Mouse (Mus musculus): ENCODE data around the gene Zbtb22. TPM values are rescaled to one million over a fixed set of nuclear protein-coding genes. Genes with fewer than 3 reads are reported as not detected.

The Zbtb22 gene
- polyA plus RNA-seq, 1 experiment from 2014 or later: 6.5 TPM

DNA sequence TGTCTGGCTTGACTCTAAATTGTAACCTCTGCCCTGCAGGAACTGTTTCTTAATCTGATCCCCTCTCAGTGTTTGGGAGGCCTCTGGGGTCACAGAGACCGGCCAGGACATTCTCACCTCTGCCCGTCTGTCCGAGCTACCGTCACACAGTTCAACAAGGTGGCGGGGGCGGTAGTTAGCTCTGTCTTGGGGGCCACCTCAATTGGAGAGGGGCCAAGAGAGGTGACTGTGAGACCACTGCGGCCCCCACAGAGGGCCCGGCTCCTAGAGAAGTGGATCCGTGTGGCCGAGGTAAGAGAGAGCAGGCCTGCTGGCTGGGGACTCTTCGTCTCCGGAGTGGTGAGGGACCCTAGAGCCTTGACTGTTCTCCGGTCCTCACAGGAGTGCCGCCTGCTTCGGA is 17.3 kb downstream of the Zbtb22 start:
- H3K27ac ChIP-seq (ENCODE audit: low read depth, low read length): no peak overlapping the region
- no peaks in the 10 kb centered on the region for H3K9me3 ChIP-seq (ENCODE audit: control insufficient read depth, low read length)
- H3K4me1 ChIP-seq (ENCODE audit: control insufficient read depth, insufficient read depth, low read length): peaks cover 9% of the 10 kb centered on the region
- ATAC-seq (ENCODE audit: low read depth): no peak
- WGBS: 92% methylated on average over 15 of the region's 15 CpGs
- no peaks in the 10 kb centered on the region for H3K27me3 ChIP-seq (ENCODE audit: control insufficient read depth, insufficient read depth, low read length)
- no peak overlapping the region for H3K9ac ChIP-seq (replicated peaks; ENCODE audit: low read depth, low read length)
- H3K4me3 ChIP-seq (ENCODE audit: low read depth, low read length): no peak overlapping the region
- H3K36me3 ChIP-seq (ENCODE audit: control insufficient read depth, insufficient read depth, low read length): peaks cover 15% of the 10 kb centered on the region; the same call in 1 of the 2 replicates
- no peak overlapping the region for H3K4me2 ChIP-seq (ENCODE audit: low read depth, low read length)

DNA sequence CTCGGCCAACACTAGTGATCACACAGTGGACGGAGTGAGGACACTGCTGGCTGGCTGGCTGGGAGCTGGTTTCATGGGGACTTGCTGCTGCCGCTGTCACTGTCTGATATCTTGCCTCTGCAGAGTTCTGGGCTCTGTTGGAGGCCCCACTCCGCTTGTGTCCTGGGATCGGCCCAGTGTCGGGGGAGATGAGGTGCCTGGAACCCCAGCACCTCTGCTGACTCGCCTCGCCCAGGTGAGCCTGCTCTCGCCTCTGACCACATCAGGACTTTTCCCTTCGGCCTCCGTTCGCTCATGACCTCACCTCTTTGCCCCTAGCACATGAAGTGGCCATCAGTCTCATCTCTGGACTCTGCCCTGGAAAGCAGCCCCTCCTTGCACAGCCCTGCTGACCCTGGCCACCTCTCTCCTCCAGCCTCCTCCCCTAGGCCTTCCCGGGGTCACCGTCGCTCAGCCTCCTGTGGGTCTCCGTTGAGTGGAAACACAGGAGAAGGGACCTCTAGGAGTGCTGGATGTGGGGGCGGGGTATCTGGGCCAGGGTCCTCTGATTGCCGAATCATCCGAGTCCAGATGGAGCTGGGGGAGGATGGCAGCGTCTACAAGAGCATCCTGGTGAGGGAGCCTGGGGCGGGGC is 19.8 kb downstream of the Zbtb22 start:
- H3K4me3 ChIP-seq (ENCODE audit: low read depth, low read length): no peak overlapping the region
- H3K4me1 ChIP-seq (ENCODE audit: control insufficient read depth, insufficient read depth, low read length): peaks cover 13% of the 10 kb centered on the region
- H3K27ac ChIP-seq (ENCODE audit: low read depth, low read length): no peak overlapping the region
- H3K9me3 ChIP-seq (ENCODE audit: control insufficient read depth, low read length): no peaks in the 10 kb centered on the region
- peaks cover 15% of the 10 kb centered on the region; the same call in 1 of the 2 replicates for H3K36me3 ChIP-seq (ENCODE audit: control insufficient read depth, insufficient read depth, low read length)
- no peak overlapping the region for H3K9ac ChIP-seq (replicated peaks; ENCODE audit: low read depth, low read length)
- no peak overlapping the region for H3K4me2 ChIP-seq (ENCODE audit: low read depth, low read length)
- WGBS: 89% methylated on average over 21 of the region's 21 CpGs
- no peak for ATAC-seq (ENCODE audit: low read depth)
- H3K27me3 ChIP-seq (ENCODE audit: control insufficient read depth, insufficient read depth, low read length): no peaks in the 10 kb centered on the region

- Histone ChIP-seq H3K27ac (ENCODE audit: low read depth, low read length) (no peak overlapping the region), H3K4me2 (ENCODE audit: low read depth, low read length) (no peak overlapping the region), H3K36me3 (ENCODE audit: control insufficient read depth, insufficient read depth, low read length) (peaks cover 15% of the 10 kb centered on the region; the same call in 1 of the 2 replicates), H3K9me3 (ENCODE audit: control insufficient read depth, low read length) (no peaks in the 10 kb centered on the region), H3K4me1 (ENCODE audit: control insufficient read depth, insufficient read depth, low read length) (peaks cover 17% of the 10 kb centered on the region), H3K27me3 (ENCODE audit: control insufficient read depth, insufficient read depth, low read length) (no peaks in the 10 kb centered on the region), H3K9ac (replicated peaks; ENCODE audit: low read depth, low read length) (no peak overlapping the region), H3K4me3 (ENCODE audit: low read depth, low read length) (no peak overlapping the region)
- no peak for ATAC-seq (ENCODE audit: low read depth)
- 84% methylated on average over 15 of the region's 15 CpGs for WGBS
These were observed 21.3 kb downstream of the Zbtb22 start for GRCm38 (mm10) chr17:33936993-33937392.

- ATAC-seq (ENCODE audit: low read depth): no peak
- no peak overlapping the region for H3K9ac ChIP-seq (replicated peaks; ENCODE audit: low read depth, low read length)
- peaks cover 6% of the 10 kb centered on the region for H3K36me3 ChIP-seq (ENCODE audit: control insufficient read depth, insufficient read depth, low read length)
- 80% methylated on average over 11 of the region's 11 CpGs for WGBS
- H3K27me3 ChIP-seq (ENCODE audit: control insufficient read depth, insufficient read depth, low read length): no peaks in the 10 kb centered on the region
- no peaks in the 10 kb centered on the region for H3K9me3 ChIP-seq (ENCODE audit: control insufficient read depth, low read length)
- H3K4me1 ChIP-seq (ENCODE audit: control insufficient read depth, insufficient read depth, low read length): peaks cover 17% of the 10 kb centered on the region
- no peak overlapping the region for H3K27ac ChIP-seq (ENCODE audit: low read depth, low read length)
- no peak overlapping the region for H3K4me2 ChIP-seq (ENCODE audit: low read depth, low read length)
- H3K4me3 ChIP-seq (ENCODE audit: low read depth, low read length): no peak overlapping the region
These were observed 23.1 kb downstream of the Zbtb22 start for GRCm38 (mm10) chr17:33938783-33939182.

DNA sequence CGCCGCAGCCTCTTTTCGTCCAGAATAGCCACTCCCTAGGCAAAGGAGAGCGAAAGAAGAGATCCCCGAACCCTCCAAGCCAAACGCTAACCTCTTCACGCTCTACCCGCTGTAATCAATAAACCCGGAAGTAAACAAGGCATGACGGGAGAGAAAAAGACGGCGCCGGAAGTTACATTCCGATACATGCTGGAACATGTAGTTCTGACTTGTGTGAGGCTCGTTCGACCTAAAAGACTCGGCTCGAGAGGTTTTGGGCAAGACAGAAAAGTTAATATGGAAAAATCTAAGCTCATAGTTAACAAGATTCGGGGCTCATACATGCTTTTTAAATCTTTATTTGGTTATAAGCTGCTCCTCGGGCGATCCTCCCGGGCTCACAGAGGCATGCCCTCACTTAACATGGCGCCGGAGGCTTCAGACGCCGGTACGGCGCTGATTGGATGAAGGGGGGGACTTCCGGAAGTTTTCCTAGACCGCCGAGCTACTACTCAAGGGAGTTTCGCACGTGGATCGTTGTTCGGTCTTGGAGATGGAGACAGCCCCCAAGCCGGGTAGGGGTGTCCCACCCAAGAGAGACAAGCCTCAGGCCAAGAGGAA is 24.6 kb downstream of the Zbtb22 start, which contains the start of the genes Pfdn6 and Wdr46:
Pfdn6 (minus strand) TSS at position 138 of the 600 bp plus-strand sequence.
Wdr46 (plus strand) TSS at position 455 of the 600 bp plus-strand sequence.
- under 1% methylated on average over 36 of the region's 36 CpGs for WGBS

GRCm38 (mm10) chr17:33940981-33941380 is 25.3 kb downstream of the Zbtb22 start:
- H3K27ac ChIP-seq (ENCODE audit: low read depth, low read length): no peak overlapping the region
- H3K36me3 ChIP-seq (ENCODE audit: control insufficient read depth, insufficient read depth, low read length): peaks cover 12% of the 10 kb centered on the region
- H3K4me3 ChIP-seq (ENCODE audit: low read depth, low read length): peak overlapping the region; percentile 76
- peak; percentile 9 for ATAC-seq (ENCODE audit: low read depth)
- peak overlapping the region; percentile 74 for H3K9ac ChIP-seq (replicated peaks; ENCODE audit: low read depth, low read length)
- H3K4me2 ChIP-seq (ENCODE audit: low read depth, low read length): peak overlapping the region; percentile 97
- H3K27me3 ChIP-seq (ENCODE audit: control insufficient read depth, insufficient read depth, low read length): no peaks in the 10 kb centered on the region
- WGBS: 3% methylated on average over 25 of the region's 26 CpGs
- H3K4me1 ChIP-seq (ENCODE audit: control insufficient read depth, insufficient read depth, low read length): peaks cover 17% of the 10 kb centered on the region
- no peaks in the 10 kb centered on the region for H3K9me3 ChIP-seq (ENCODE audit: control insufficient read depth, low read length)

More for the DNA sequence above, 24.6 kb downstream of the Zbtb22 start, which contains the start of the genes Pfdn6 and Wdr46:
- ATAC-seq (ENCODE audit: low read depth): peak; percentile 91
- peaks cover 11% of the 10 kb centered on the region for H3K36me3 ChIP-seq (ENCODE audit: control insufficient read depth, insufficient read depth, low read length)
- peak within 1 kb of the TSS; percentile 76 for H3K4me3 ChIP-seq (ENCODE audit: low read depth, low read length)
- H3K27ac ChIP-seq (ENCODE audit: low read depth, low read length): no peak within 1 kb of the TSS
- H3K9ac ChIP-seq (replicated peaks; ENCODE audit: low read depth, low read length): peak within 1 kb of the TSS; percentile 74
- peak within 1 kb of the TSS; percentile 97 for H3K4me2 ChIP-seq (ENCODE audit: low read depth, low read length)
- H3K9me3 ChIP-seq (ENCODE audit: control insufficient read depth, low read length): no peaks in the 10 kb centered on the region
- peaks cover 17% of the 10 kb centered on the region for H3K4me1 ChIP-seq (ENCODE audit: control insufficient read depth, insufficient read depth, low read length)
- H3K27me3 ChIP-seq (ENCODE audit: control insufficient read depth, insufficient read depth, low read length): no peaks in the 10 kb centered on the region

GRCm38 (mm10) chr17:33941381-33941780 is 25.7 kb downstream of the Zbtb22 start:
- H3K27ac ChIP-seq (ENCODE audit: low read depth, low read length): no peak overlapping the region
- no peak for ATAC-seq (ENCODE audit: low read depth)
- peak overlapping the region; percentile 74 for H3K9ac ChIP-seq (replicated peaks; ENCODE audit: low read depth, low read length)
- peaks cover 17% of the 10 kb centered on the region for H3K4me1 ChIP-seq (ENCODE audit: control insufficient read depth, insufficient read depth, low read length)
- no peaks in the 10 kb centered on the region for H3K27me3 ChIP-seq (ENCODE audit: control insufficient read depth, insufficient read depth, low read length)
- H3K4me2 ChIP-seq (ENCODE audit: low read depth, low read length): peak overlapping the region; percentile 97
- peaks cover 16% of the 10 kb centered on the region for H3K36me3 ChIP-seq (ENCODE audit: control insufficient read depth, insufficient read depth, low read length)
- H3K4me3 ChIP-seq (ENCODE audit: low read depth, low read length): peak overlapping the region; percentile 76
- 58% methylated on average over 19 of the region's 19 CpGs for WGBS
- H3K9me3 ChIP-seq (ENCODE audit: control insufficient read depth, low read length): no peaks in the 10 kb centered on the region

GRCm38 (mm10) chr17:33943454-33943853 is 27.8 kb downstream of the Zbtb22 start:
- Histone ChIP-seq H3K4me2 (ENCODE audit: low read depth, low read length) (no peak overlapping the region), H3K27me3 (ENCODE audit: control insufficient read depth, insufficient read depth, low read length) (no peaks in the 10 kb centered on the region)
- ATAC-seq (ENCODE audit: low read depth): no peak

GRCm38 (mm10) chr17:33947430-33948089 is 31.9 kb downstream of the Zbtb22 start:
- H3K27me3 ChIP-seq (ENCODE audit: control insufficient read depth, insufficient read depth, low read length): no peaks in the 10 kb centered on the region
- H3K4me3 ChIP-seq (ENCODE audit: low read depth, low read length): no peak overlapping the region
- no peaks in the 10 kb centered on the region for H3K9me3 ChIP-seq (ENCODE audit: control insufficient read depth, low read length)
- no peak overlapping the region for H3K27ac ChIP-seq (ENCODE audit: low read depth, low read length)
- peaks cover 24% of the 10 kb centered on the region for H3K4me1 ChIP-seq (ENCODE audit: control insufficient read depth, insufficient read depth, low read length)
- ATAC-seq (ENCODE audit: low read depth): no peak
- WGBS: 97% methylated on average over 10 of the region's 10 CpGs
- H3K4me2 ChIP-seq (ENCODE audit: low read depth, low read length): no peak overlapping the region
- no peak overlapping the region for H3K9ac ChIP-seq (replicated peaks; ENCODE audit: low read depth, low read length)
- H3K36me3 ChIP-seq (ENCODE audit: control insufficient read depth, insufficient read depth, low read length): peaks cover 23% of the 10 kb centered on the region

More at GRCm38 (mm10) chr17:33943454-33943853, 27.8 kb downstream of the Zbtb22 start:
- Histone ChIP-seq H3K9me3 (ENCODE audit: control insufficient read depth, low read length) (no peaks in the 10 kb centered on the region), H3K4me3 (ENCODE audit: low read depth, low read length) (no peak overlapping the region), H3K36me3 (ENCODE audit: control insufficient read depth, insufficient read depth, low read length) (peaks cover 16% of the 10 kb centered on the region), H3K27ac (ENCODE audit: low read depth, low read length) (no peak overlapping the region), H3K9ac (replicated peaks; ENCODE audit: low read depth, low read length) (no peak overlapping the region), H3K4me1 (ENCODE audit: control insufficient read depth, insufficient read depth, low read length) (peaks cover 17% of the 10 kb centered on the region)
- 94% methylated on average over 15 of the region's 15 CpGs for WGBS
